Mouse (Mus musculus) small intestine, adult 2 months (tissue): Measurements from ENCODE around the gene Dnah11.

Experiments
- CTCF ChIP-seq: fragments of 200-500 bp; IDR thresholded peaks from 2 replicates; pipeline ENCODE4 v1.5.1; 2012; ENCODE audit warnings: low read depth, mild to moderate bottlenecking, control low read depth, inconsistent platforms, low read length, moderate library complexity, mixed read lengths; ENCODE audit not compliant: insufficient replicate concordance, insufficient read length; ENCODE audit errors: extremely low read depth
- POLR2A ChIP-seq: fragments of 200-500 bp; IDR thresholded peaks from 2 replicates; pipeline ENCODE4 v1.6.1; 2012; ENCODE audit warnings: low read depth, mild to moderate bottlenecking, control low read depth, inconsistent platforms, low read length, moderate library complexity

GRCm38 (mm10) chr12:117929768-117930167, 269.1 kb downstream of the Dnah11 start:
- TF ChIP-seq CTCF = no peak
- no peak for TF ChIP-seq POLR2A
